ENCODE assay signal across 8 mouse cellular contexts in the genomic region with DNA sequence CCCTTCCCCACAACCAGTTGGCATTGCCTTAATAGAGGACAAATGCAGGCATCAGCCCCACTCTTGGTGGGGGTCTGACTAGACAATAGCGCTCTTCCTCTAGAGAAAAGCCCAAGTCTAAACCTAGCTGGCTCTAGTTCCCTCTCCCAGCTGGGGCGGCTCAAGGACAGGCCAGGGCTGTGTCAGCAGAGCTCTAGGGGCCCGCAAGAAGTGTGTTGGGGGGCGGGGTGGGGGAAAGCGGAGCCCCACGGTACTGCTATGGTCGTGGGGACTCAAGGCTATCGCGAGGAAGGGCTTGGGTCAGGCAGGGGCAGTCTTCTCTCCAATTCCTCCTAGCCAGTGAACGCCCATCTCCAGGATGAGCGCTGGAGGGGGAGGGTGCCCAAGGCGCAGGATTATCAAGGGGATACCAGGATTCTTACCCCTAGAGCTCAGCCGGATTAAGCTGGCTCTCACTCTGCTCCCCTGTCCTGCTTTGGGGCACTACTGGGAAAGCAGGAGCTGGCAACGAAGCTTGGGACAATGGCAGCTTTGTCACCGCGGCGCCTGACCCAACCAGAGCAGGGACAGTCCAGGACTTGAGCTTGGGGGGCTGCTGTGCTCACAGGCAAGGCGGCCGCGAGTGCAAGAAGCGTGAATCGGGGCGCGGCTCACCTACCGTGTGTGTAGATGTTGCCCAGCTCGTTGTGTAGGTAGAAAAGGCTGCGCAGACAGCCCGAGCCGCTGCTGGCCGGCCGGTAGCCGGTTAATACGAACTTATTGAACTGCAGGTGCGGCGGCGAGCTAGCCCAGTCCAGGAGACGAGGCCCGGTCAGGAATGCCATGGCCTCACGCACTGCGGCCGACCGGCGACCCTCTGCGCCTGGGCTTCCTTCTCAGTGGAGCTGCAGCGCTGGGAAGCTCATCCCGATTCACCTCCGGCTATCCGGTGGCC. TPM values are rescaled to one million over a fixed set of nuclear protein-coding genes. Genes with fewer than 3 reads are reported as not detected.
DNase-seq lines count a peak whose midpoint lies in the region; ATAC-seq and TF ChIP-seq lines count a peak whose summit lies in the region.

No protein-coding gene starts in this region.

- peak overlapping the region in 2 of 3 experiments; percentile 33 to 58 for H3K4me3 ChIP-seq in CH12.LX (replicated peaks in 1 of 3; ENCODE audit: low read depth in 2 of 3, low read length in 2 of 3, poor library complexity in 1 of 3)
- H3K4me3 ChIP-seq in hindbrain, embryonic 10.5 days = peak overlapping the region; percentile 64
- peak overlapping the region; percentile 70 for H3K4me3 ChIP-seq in liver, embryonic 11.5 days (ENCODE audit: low read depth, low read length)

- H3K4me2 ChIP-seq in CH12.LX (ENCODE audit: insufficient read depth, low read depth, poor library complexity, severe bottlenecking) = peak overlapping the region; percentile 93
- H3K4me2 ChIP-seq in liver, embryonic 11.5 days = peak overlapping the region; percentile 100

- no peak for TF ChIP-seq RAD21 in CH12.LX (IDR thresholded peaks at IDR 0.05; ENCODE audit: low read depth, low read length)

- TF ChIP-seq EP300 in CH12.LX (IDR thresholded peaks at IDR 0.05; ENCODE audit: low read length) = no peak

- no peaks in the 10 kb centered on the region for H3K79me2 ChIP-seq in CH12.LX (replicated peaks; ENCODE audit: control insufficient read depth, extremely low read depth, insufficient read depth, poor library complexity, severe bottlenecking)

- DNase-seq in gastrocnemius, postnatal 10 days = peak; percentile 37
- DNase-seq in gastrocnemius, adult 8-10 months (ENCODE audit: low spot score in 2 of 2) = no peak
- no peak for DNase-seq in CH12.LX (ENCODE audit: extremely low read depth)
- DNase-seq in embryo, embryonic 10.5 days (ENCODE audit: low spot score) = peak; percentile 59
- DNase-seq in hindbrain, embryonic 10.5 days (ENCODE audit: low spot score) = peak; percentile 64
- DNase-seq in liver, embryonic 11.5 days (ENCODE audit: low spot score) = no peak
- peak; percentile 60 for DNase-seq in retina, embryonic 14.5 days (ENCODE audit: low spot score)
- no peak for DNase-seq in adrenal gland, postnatal 25 days

- ATAC-seq in liver, embryonic 11.5 days (replicated peaks; ENCODE audit: low FRiP score) = peak; percentile 18

- H3K27ac ChIP-seq in CH12.LX (ENCODE audit: insufficient read depth, low read depth) = no peak overlapping the region
- peak overlapping the region; percentile 88 for H3K27ac ChIP-seq in hindbrain, embryonic 10.5 days
- H3K27ac ChIP-seq in liver, embryonic 11.5 days (ENCODE audit: low read depth, low read length) = no peak overlapping the region; the same call in 1 of the 2 replicates

- peaks cover 7 to 16% of the 10 kb centered on the region in 2 experiments; a peak in 3 of 4 replicates for H3K4me1 ChIP-seq in CH12.LX (ENCODE audit: control insufficient read depth in 1 of 2, insufficient read depth in 2 of 2)
- H3K4me1 ChIP-seq in hindbrain, embryonic 10.5 days (replicated peaks) = peaks cover 49% of the 10 kb centered on the region
- peaks cover 19% of the 10 kb centered on the region for H3K4me1 ChIP-seq in liver, embryonic 11.5 days (replicated peaks; ENCODE audit: control insufficient read depth, insufficient read depth, low read length)

- dilution Hi-C loops in CH12.LX (cut with MboI; ENCODE audit: extremely low pct_ligation_motif_present, extremely low pct_unique_long_range_greater_than_20kb, low sequenced_read_pairs) = no loop called here

- under 1% methylated on average over 48 of the region's 48 CpGs for WGBS in hindbrain, embryonic 10.5 days
- WGBS in liver, embryonic 11.5 days = 2% methylated on average over 48 of the region's 48 CpGs

- in situ Hi-C loops in CH12.LX (cut with MboI; ENCODE audit: low pct_ligation_motif_present, low pct_unique_long_range_greater_than_20kb, low sequenced_read_pairs) = no loop called here

- H3K9me3 ChIP-seq in CH12.LX (replicated peaks; ENCODE audit: low read length) = no peaks in the 10 kb centered on the region
- H3K9me3 ChIP-seq in hindbrain, embryonic 10.5 days = peaks cover 4% of the 10 kb centered on the region; the same call in 1 of the 2 replicates
- no peaks in the 10 kb centered on the region for H3K9me3 ChIP-seq in liver, embryonic 11.5 days (ENCODE audit: control insufficient read depth, low read length)

- TF ChIP-seq POLR2A in CH12.LX (IDR thresholded peaks at IDR 0.05; ENCODE audit: low read depth, low read length) = no peak

- no peak for TF ChIP-seq CTCF in CH12.LX (conservative IDR thresholded peaks at IDR 0.05 in 1 of 2, IDR thresholded peaks at IDR 0.05 in 1 of 2; ENCODE audit: low read depth in 2 of 2, low read length in 2 of 2)

- peaks cover 54% of the 10 kb centered on the region for H3K27me3 ChIP-seq in CH12.LX (replicated peaks)
- H3K27me3 ChIP-seq in hindbrain, embryonic 10.5 days (ENCODE audit: insufficient read depth, poor library complexity, severe bottlenecking) = peaks cover 74% of the 10 kb centered on the region
- H3K27me3 ChIP-seq in liver, embryonic 11.5 days (replicated peaks; ENCODE audit: control insufficient read depth, insufficient read depth, low read length) = peaks cover 62% of the 10 kb centered on the region

- H3K36me3 ChIP-seq in CH12.LX (replicated peaks in 1 of 2; ENCODE audit: control insufficient read depth in 1 of 2, insufficient read depth in 1 of 2, low read length in 1 of 2) = peaks cover 14 to 33% of the 10 kb centered on the region in 2 experiments
- peaks cover 33% of the 10 kb centered on the region for H3K36me3 ChIP-seq in hindbrain, embryonic 10.5 days
- H3K36me3 ChIP-seq in liver, embryonic 11.5 days (ENCODE audit: control insufficient read depth, insufficient read depth, low read length) = peaks cover 3% of the 10 kb centered on the region; the same call in 1 of the 2 replicates

- peak overlapping the region; percentile 48 for H3K9ac ChIP-seq in CH12.LX (ENCODE audit: insufficient read depth, low read depth)
- peak overlapping the region; percentile 70 for H3K9ac ChIP-seq in liver, embryonic 11.5 days (ENCODE audit: low read depth, low read length)

TF ChIP-seq in CH12.LX, 34 proteins besides CTCF, POLR2A, EP300 and RAD21:
- TF ChIP-seq MYC (IDR thresholded peaks at IDR 0.05; ENCODE audit: low read depth, low read length) (no peak), ZKSCAN1 (IDR thresholded peaks at IDR 0.05; ENCODE audit: borderline replicate concordance, low read depth, low read length) (no peak), MAX (IDR thresholded peaks at IDR 0.05; ENCODE audit: low read length) (no peak)
TF ChIP-seq in CH12.LX: peak in this region for 0.

RNA-seq across cellular contexts. Expression of gene Paqr4, which starts 1.2 kb away (rescaled TPM):
- 1 to 10 TPM; 7.6 to 9.4 TPM for total RNA-seq in gastrocnemius, postnatal 10 days (2021)
- 1 to 10 TPM; 1.5 to 2.5 (median 1.9) TPM for total RNA-seq in gastrocnemius, adult 8-10 months (2022)
- total RNA-seq in CH12.LX (2012; rRNA removed) (2.0 and 2.8 TPM in 2 replicates), CH12.LX (2014; rRNA removed) (0.47 and 1.0 TPM in 2 replicates)
- polyA plus RNA-seq in CH12.LX (2012; ENCODE audit: insufficient read length, low read depth) = 0.80 and 1.1 TPM in 2 replicates
- 28.8 and 43.6 TPM in 2 replicates for polyA plus RNA-seq in hindbrain, embryonic 10.5 days (2016; fragmentation: Nextera tagmentation; extraction: Ambion mirVana)
- 10.4 and 11.4 TPM in 2 replicates for polyA plus RNA-seq in liver, embryonic 11.5 days (2014; fragmentation: Nextera tagmentation; extraction: Ambion mirVana)
- 10.4 and 11.7 TPM in 2 replicates for total RNA-seq in adrenal gland, postnatal 25 days (2021)

RNA-seq across cellular contexts. Expression of gene Kremen2, which starts 6.2 kb away (rescaled TPM):
- total RNA-seq in gastrocnemius, postnatal 10 days (2021) = not detected
- not detected for total RNA-seq in gastrocnemius, adult 8-10 months (2022)
- total RNA-seq in CH12.LX (2012; rRNA removed) = 0.34 and 0.55 TPM in 2 replicates
- total RNA-seq in CH12.LX (2014; rRNA removed) = 0.14 and 0.23 TPM in 2 replicates
- polyA plus RNA-seq in CH12.LX (2012; ENCODE audit: insufficient read length, low read depth) = 0.21 and 0.23 TPM in 2 replicates
- polyA plus RNA-seq in hindbrain, embryonic 10.5 days (2016; fragmentation: Nextera tagmentation; extraction: Ambion mirVana) = 3.4 and 4.3 TPM in 2 replicates
- polyA plus RNA-seq in liver, embryonic 11.5 days (2014; fragmentation: Nextera tagmentation; extraction: Ambion mirVana) = 0.60 and 0.73 TPM in 2 replicates
- not detected in 2 replicates for total RNA-seq in adrenal gland, postnatal 25 days (2021)

RNA-seq across cellular contexts. Expression of gene Pkmyt1, which starts 13.3 kb away (rescaled TPM):
- 1 to 10 TPM; 4.7 to 5.6 TPM for total RNA-seq in gastrocnemius, postnatal 10 days (2021)
- under 1 TPM; 0.17 to 0.65 (median 0.40) TPM for total RNA-seq in gastrocnemius, adult 8-10 months (2022)
- total RNA-seq in CH12.LX (2012; rRNA removed) (21.4 and 25.4 TPM in 2 replicates), CH12.LX (2014; rRNA removed) (11.4 and 12.6 TPM in 2 replicates)
- polyA plus RNA-seq in CH12.LX (2012; ENCODE audit: insufficient read length, low read depth) = 30.7 and 37.0 TPM in 2 replicates
- polyA plus RNA-seq in hindbrain, embryonic 10.5 days (2016; fragmentation: Nextera tagmentation; extraction: Ambion mirVana) = 54.0 and 61.5 TPM in 2 replicates
- polyA plus RNA-seq in liver, embryonic 11.5 days (2014; fragmentation: Nextera tagmentation; extraction: Ambion mirVana) = 51.5 and 60.2 TPM in 2 replicates
- total RNA-seq in adrenal gland, postnatal 25 days (2021) = 7.6 and 9.3 TPM in 2 replicates

RNA-seq across cellular contexts. Expression of gene 1520401A03Rik, which starts 16.9 kb away (rescaled TPM):
- total RNA-seq in gastrocnemius, postnatal 10 days (2021) = under 1 TPM; 0.12 to 0.23 TPM
- total RNA-seq in gastrocnemius, adult 8-10 months (2022) = not detected
- total RNA-seq in CH12.LX (2012; rRNA removed) (0.08 TPM in 1 of 2 replicates, not detected in the other), CH12.LX (2014; rRNA removed) (not detected in 2 replicates)
- polyA plus RNA-seq in CH12.LX (2012; ENCODE audit: insufficient read length, low read depth) = not detected in 2 replicates
- not detected in 2 replicates for polyA plus RNA-seq in hindbrain, embryonic 10.5 days (2016; fragmentation: Nextera tagmentation; extraction: Ambion mirVana)
- 0.11 TPM in 1 of 2 replicates, not detected in the other for polyA plus RNA-seq in liver, embryonic 11.5 days (2014; fragmentation: Nextera tagmentation; extraction: Ambion mirVana)
- 7.2 and 10.4 TPM in 2 replicates for total RNA-seq in adrenal gland, postnatal 25 days (2021)

RNA-seq across cellular contexts. Expression of gene Flywch1, which starts 31.9 kb away (rescaled TPM):
- total RNA-seq in gastrocnemius, postnatal 10 days (2021) = 10 to 100 TPM; 39.0 to 39.5 TPM
- total RNA-seq in gastrocnemius, adult 8-10 months (2022) = 10 to 100 TPM; 48.7 to 63.8 (median 54.3) TPM
- 26.9 and 28.3 TPM in 2 replicates for total RNA-seq in CH12.LX (2012; rRNA removed)
- total RNA-seq in CH12.LX (2014; rRNA removed) = 18.8 and 22.2 TPM in 2 replicates
- polyA plus RNA-seq in CH12.LX (2012; ENCODE audit: insufficient read length, low read depth) = 22.0 and 23.4 TPM in 2 replicates
- polyA plus RNA-seq in hindbrain, embryonic 10.5 days (2016; fragmentation: Nextera tagmentation; extraction: Ambion mirVana) = 181 and 211 TPM in 2 replicates
- polyA plus RNA-seq in liver, embryonic 11.5 days (2014; fragmentation: Nextera tagmentation; extraction: Ambion mirVana) = 39.1 and 42.3 TPM in 2 replicates
- 47.9 and 56.3 TPM in 2 replicates for total RNA-seq in adrenal gland, postnatal 25 days (2021)

Comparison
In these comparisons a context has a peak if more than half of its experiments do, and no peak if none do; other contexts are left out.
1. DNase-seq: peak in gastrocnemius, postnatal 10 days (single experiment), embryo, embryonic 10.5 days (single experiment), hindbrain, embryonic 10.5 days (single experiment) and retina, embryonic 14.5 days (single experiment); none in gastrocnemius, adult 8-10 months (0 of 2), CH12.LX (single experiment), liver, embryonic 11.5 days (single experiment) and adrenal gland, postnatal 25 days (single experiment).
2. Peak in every context shown above with its lines, with median percentiles within 50 percentile points of each other: H3K4me3 ChIP-seq.